Mouse (Mus musculus): Measurements from ENCODE around the gene Nipal4. TPM values are rescaled to one million over a fixed set of nuclear protein-coding genes. Genes with fewer than 3 reads are reported as not detected.

Nipal4 gene
- 1.4 and 1.7 TPM in 2 replicates for polyA plus RNA-seq (2015; fragmentation: Nextera tagmentation; extraction: Ambion mirVana)

DNA sequence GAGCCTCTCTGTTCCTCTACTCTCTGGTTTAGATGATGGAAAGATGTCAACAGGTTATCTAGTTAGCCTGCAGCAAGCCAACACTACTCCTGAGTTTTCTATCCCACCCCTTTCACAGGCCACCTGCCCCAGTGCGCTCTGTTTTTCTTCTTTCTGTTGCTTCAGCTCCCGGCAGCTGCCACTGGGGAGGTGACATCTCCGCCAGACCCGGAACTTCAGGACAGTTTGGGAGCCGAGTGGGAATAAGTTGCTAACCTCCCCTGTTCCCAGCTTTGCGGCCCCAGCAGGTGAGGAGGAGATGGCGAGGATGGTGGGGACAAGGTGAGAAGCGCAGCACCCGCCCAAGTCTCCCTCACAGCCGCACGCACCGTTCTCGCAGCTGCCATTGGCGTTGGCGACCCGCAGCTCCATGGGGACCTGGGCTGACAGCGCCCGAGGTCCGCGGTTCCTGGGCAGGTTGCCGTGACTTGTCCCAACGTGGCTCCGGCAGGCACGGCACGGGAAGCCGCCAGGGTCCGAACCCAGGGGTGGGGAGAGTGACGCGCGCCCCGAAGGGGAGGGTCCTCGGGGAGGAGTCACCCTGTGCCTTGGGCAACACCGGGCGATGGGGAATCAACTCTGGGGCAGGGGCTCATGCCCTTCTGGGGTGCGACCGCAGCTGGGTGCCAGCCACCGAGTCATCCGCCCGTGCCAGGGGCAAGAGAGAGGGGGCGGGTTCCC, at the start of gene Nipal4:
Gene Nipal4 (minus strand): TSS at position 643 of the 720 bp plus-strand sequence.
- peaks cover 36% of the 10 kb centered on the region for H3K27me3 ChIP-seq
- 1% methylated on average over 40 of the region's 40 CpGs for WGBS
- H3K27ac ChIP-seq = no peak within 1 kb of the TSS
- H3K36me3 ChIP-seq = no peaks in the 10 kb centered on the region
- peak within 1 kb of the TSS; percentile 65 for H3K9ac ChIP-seq
- H3K4me1 ChIP-seq = peaks cover 17% of the 10 kb centered on the region
- H3K4me2 ChIP-seq (replicated peaks) = peak within 1 kb of the TSS; percentile 96
- H3K4me3 ChIP-seq = peak within 1 kb of the TSS; percentile 56
- ATAC-seq (ENCODE audit: low FRiP score, low read depth) = peak; percentile 40; the same call in 1 of the 2 replicates
- no peaks in the 10 kb centered on the region for H3K9me3 ChIP-seq

DNA sequence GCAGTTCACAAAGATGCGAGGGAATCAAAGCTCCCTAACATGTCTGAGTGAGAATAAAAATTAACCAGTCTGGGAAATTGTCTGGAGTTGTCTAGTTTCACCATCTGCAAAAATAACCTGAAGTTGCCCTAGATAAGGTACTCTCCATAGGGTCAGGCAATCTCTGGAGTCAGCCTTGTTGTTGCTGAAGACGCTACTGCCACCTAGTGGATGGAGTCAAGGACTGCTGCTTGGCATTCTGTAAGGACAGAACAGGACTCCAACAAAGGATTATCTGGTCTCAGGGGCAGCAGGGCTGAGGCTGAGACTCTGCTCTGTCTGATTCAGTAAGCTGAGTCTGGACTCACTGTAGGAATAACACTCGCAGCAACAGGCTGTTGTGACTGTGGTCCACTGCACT, 49.0 kb upstream of the Nipal4 start:
- Histone ChIP-seq H3K9ac (no peak overlapping the region), H3K4me3 (no peak overlapping the region), H3K9me3 (no peaks in the 10 kb centered on the region), H3K4me1 (peaks cover 36% of the 10 kb centered on the region), H3K27ac (peak overlapping the region; percentile 86; the same call in 1 of the 2 replicates), H3K27me3 (no peaks in the 10 kb centered on the region), H3K4me2 (replicated peaks) (peak overlapping the region; percentile 10; the same call in 1 of the 2 replicates), H3K36me3 (peaks cover 5% of the 10 kb centered on the region; the same call in 1 of the 2 replicates)
- peak; percentile 51 for ATAC-seq (ENCODE audit: low FRiP score, low read depth)
- 13% methylated on average over 3 of the region's 3 CpGs for WGBS

DNA sequence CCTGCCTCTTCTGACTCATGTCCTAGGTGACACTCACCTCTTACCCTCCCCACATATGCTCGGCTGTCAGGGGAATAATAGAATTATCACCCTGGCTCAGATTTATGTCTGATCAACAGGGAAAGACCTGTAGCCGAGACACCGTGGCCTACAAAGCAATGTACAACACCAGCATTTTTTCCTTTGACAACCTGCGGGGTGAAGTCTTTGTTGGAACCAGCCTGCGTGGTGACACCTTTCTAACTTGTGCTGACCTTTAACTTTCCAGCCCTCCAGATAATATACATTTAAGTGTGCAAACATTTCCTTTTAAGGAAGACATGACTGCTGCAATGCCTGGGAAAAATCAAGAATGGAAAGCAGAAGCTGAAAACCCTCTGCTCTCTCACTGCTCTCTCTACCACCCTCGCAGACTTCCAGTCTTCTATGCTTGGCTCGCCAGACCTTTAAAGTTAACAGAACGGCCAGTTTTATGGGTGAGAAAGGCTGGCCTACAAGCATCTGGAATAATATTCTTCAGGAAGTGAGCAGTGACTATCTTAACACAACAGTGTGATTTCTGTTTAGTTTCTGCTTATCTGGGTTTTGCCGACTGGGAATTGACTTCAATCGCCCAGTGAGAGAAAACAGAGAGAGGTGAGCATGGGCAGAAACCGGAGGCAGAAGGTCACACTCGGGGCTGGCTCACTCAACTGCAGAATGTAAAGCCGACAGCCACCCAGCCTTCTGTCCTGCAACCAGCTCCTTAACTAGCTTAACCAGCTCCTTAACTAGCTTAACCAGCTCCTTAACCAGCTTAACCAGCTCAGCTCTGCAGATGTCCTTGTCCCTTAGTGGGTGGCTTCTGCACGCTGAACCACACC, 48.3 kb upstream of the Nipal4 start:
- H3K4me3 ChIP-seq = no peak overlapping the region
- H3K4me2 ChIP-seq (replicated peaks) = peak overlapping the region; percentile 10; the same call in 1 of the 2 replicates
- no peaks in the 10 kb centered on the region for H3K9me3 ChIP-seq
- peak overlapping the region; percentile 86 for H3K27ac ChIP-seq
- WGBS = 23% methylated on average over 14 of the region's 14 CpGs
- H3K4me1 ChIP-seq = peaks cover 33% of the 10 kb centered on the region
- no peak; the same call in 1 of the 2 replicates for ATAC-seq (ENCODE audit: low FRiP score, low read depth)
- H3K27me3 ChIP-seq = no peaks in the 10 kb centered on the region
- H3K9ac ChIP-seq = peak overlapping the region; percentile 43; the same call in 1 of the 2 replicates
- 0 out of 2 replicates have a peak, but pooled peaks cover 5% of the 10 kb centered on the region for H3K36me3 ChIP-seq

DNA sequence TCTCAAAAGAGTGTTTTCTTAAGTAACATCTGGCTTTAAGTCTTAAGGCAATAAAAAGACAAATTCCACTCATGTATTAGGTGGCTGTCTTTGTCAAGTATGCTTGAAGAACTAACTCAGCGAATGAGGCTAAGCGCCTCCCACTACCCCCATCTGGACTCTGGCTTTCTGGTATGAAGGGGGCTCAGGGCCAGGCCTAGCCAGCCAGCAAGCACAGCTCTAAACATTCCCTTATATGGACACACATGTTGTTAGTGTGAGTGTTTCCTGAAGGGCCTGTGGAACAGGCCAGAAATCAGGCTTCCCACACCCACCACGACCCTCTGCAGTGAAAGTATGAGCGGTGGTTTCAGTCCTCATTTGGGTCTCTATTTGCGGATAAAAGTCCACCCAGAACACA, 47.5 kb upstream of the Nipal4 start:
- WGBS = 23% methylated on average over 5 of the region's 5 CpGs
- Histone ChIP-seq H3K9ac (no peak overlapping the region), H3K4me2 (replicated peaks) (no peak overlapping the region)

DNA sequence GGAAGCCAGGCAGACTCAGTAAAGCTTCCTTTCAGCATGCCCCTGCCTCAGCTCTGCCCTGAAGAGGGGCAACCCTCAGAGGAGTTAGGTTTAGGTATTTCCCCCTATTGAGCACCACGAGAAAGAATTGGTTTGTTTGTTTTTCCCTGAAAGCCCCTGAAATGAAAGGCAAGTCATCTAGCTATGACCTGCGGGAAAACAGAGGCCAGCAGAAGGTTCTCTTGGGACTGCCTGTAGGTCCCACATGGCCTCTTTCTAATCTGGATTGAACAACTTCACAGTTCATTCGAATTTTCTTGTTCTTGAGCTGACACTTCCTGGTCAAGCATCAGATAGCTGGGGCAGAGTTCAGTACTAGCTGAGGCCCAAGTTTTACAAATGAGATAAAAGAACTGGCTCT, 45.5 kb upstream of the Nipal4 start:
- no peaks in the 10 kb centered on the region for H3K9me3 ChIP-seq
- 35% methylated on average over 3 of the region's 3 CpGs for WGBS
- peaks cover 33% of the 10 kb centered on the region for H3K4me1 ChIP-seq
- no peak overlapping the region for H3K9ac ChIP-seq
- H3K4me3 ChIP-seq = no peak overlapping the region
- H3K27me3 ChIP-seq = no peaks in the 10 kb centered on the region
- H3K36me3 ChIP-seq = peaks cover 10% of the 10 kb centered on the region; the same call in 1 of the 2 replicates
- H3K27ac ChIP-seq = no peak overlapping the region
- no peak for ATAC-seq (ENCODE audit: low FRiP score, low read depth)
- H3K4me2 ChIP-seq (replicated peaks) = no peak overlapping the region

More for the DNA sequence above, 47.5 kb upstream of the Nipal4 start:
- Histone ChIP-seq H3K27ac (peak overlapping the region; percentile 86), H3K27me3 (no peaks in the 10 kb centered on the region), H3K4me3 (no peak overlapping the region), H3K4me1 (peaks cover 33% of the 10 kb centered on the region), H3K36me3 (0 out of 2 replicates have a peak, but pooled peaks cover 5% of the 10 kb centered on the region), H3K9me3 (no peaks in the 10 kb centered on the region)
- ATAC-seq (ENCODE audit: low FRiP score, low read depth) = peak; percentile 91

DNA sequence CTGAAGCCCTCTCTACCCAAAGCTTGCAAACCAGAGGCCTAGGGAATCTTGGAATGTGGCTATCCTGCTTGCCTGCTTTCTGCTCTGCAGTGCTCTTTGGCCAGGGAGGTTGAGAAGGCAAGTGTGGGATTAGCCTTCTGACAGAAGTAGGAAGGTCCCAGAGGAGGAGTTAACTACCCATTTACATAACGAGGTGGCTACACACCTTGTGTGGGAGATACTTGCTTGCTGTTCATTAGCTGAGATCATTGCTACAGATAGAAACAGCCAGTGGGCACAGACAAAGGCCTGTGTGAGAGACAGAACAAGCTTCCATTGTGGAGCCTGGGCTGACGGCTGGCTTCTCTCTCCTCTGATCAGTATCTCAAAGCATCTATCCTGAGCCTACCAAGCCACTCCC, 43.6 kb upstream of the Nipal4 start:
- Histone ChIP-seq H3K27ac (no peak overlapping the region), H3K9ac (no peak overlapping the region), H3K4me1 (peaks cover 30% of the 10 kb centered on the region), H3K9me3 (no peaks in the 10 kb centered on the region), H3K27me3 (no peaks in the 10 kb centered on the region), H3K4me3 (no peak overlapping the region), H3K36me3 (peaks cover 11% of the 10 kb centered on the region), H3K4me2 (replicated peaks) (no peak overlapping the region)
- ATAC-seq (ENCODE audit: low FRiP score, low read depth) = no peak
- 57% methylated on average over 2 of the region's 2 CpGs for WGBS

DNA sequence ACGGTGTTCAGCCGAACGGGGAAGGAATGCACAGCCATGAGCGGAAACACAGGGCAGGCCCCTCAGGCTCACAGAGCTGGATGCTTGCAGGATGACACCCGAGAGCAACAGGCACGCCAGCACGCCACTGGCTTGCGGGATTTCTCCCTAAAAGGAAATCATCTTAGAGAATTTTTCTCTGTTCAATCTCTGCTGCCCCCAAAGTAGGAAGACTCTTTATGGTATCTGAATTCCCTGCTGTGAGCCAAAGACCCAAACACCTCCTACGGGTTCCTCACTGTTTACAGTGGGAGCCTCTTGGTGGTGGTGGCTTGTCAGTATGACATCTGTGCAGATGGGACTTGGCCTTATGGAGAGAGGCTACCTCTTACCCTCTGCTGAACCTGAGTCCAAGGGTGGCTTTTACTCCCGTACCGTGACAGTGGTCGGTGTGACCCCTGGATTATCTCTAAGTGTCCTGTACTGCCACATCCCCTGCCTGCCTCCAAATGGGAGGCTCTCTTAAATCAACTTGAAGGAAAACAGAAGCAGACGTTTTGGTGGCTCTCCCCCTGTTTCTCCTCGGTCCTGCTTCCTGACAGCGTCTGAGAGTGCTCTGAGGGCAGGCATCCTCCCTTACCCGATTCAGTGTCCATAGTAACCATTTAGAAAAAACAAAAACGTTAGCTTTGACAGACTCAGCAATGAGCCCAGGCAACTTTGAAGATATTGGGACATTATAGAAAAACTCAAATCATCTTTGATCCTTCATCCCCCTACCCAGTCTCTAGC, 39.5 kb upstream of the Nipal4 start:
- H3K4me3 ChIP-seq = no peak overlapping the region
- H3K36me3 ChIP-seq = peaks cover 11% of the 10 kb centered on the region
- peaks cover 8% of the 10 kb centered on the region for H3K4me1 ChIP-seq
- no peaks in the 10 kb centered on the region for H3K27me3 ChIP-seq
- no peak overlapping the region for H3K9ac ChIP-seq
- H3K27ac ChIP-seq = no peak overlapping the region
- no peak overlapping the region for H3K4me2 ChIP-seq (replicated peaks)
- WGBS = 40% methylated on average over 17 of the region's 17 CpGs
- no peaks in the 10 kb centered on the region for H3K9me3 ChIP-seq
- ATAC-seq (ENCODE audit: low FRiP score, low read depth) = no peak

DNA sequence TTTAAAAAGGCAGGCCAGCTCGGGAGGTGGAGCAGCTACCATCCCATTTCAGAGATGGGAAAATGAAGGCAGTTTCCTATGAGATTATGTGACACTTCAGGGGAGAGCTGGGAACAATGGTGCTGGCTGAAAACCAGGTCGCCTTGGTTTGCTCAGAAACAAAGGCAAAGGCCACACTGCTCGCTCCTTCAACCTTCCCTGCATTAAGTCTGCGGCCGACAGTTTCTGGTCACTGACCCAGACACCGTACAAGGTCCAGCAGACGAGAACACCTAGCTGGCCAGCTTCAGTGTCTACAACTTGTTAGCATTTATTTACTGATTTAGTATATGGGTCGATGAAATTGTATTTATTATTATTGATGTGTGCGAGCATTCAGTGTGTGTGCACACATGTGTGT, 38.5 kb upstream of the Nipal4 start:
- Histone ChIP-seq H3K27ac (no peak overlapping the region), H3K27me3 (no peaks in the 10 kb centered on the region), H3K4me1 (peaks cover 8% of the 10 kb centered on the region), H3K36me3 (peaks cover 16% of the 10 kb centered on the region), H3K9me3 (no peaks in the 10 kb centered on the region), H3K4me3 (no peak overlapping the region), H3K9ac (no peak overlapping the region), H3K4me2 (replicated peaks) (no peak overlapping the region)
- WGBS = 90% methylated on average over 9 of the region's 9 CpGs
- ATAC-seq (ENCODE audit: low FRiP score, low read depth) = no peak

DNA sequence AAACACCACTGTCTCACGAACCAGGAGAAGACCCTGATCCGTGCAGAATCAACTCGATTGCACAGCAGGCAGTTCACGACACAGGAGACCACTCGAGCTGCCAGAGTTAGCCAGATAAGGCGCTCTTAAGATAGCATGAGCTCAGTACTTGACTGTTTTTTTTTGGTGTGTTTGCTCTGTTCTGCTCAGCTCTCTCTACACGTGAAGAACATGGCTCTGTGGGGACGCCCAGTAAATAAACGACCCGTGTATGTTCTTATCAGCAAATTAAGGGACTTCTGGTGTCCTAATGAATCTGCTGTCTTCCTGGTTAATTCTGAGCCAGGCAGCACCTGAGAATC, 36.2 kb upstream of the Nipal4 start:
- H3K27ac ChIP-seq = no peak overlapping the region
- peaks cover 32% of the 10 kb centered on the region for H3K36me3 ChIP-seq
- no peak for ATAC-seq (ENCODE audit: low FRiP score, low read depth)
- WGBS = 56% methylated on average over 10 of the region's 10 CpGs
- no peak overlapping the region for H3K9ac ChIP-seq
- no peaks in the 10 kb centered on the region for H3K27me3 ChIP-seq
- H3K4me2 ChIP-seq (replicated peaks) = no peak overlapping the region
- no peaks in the 10 kb centered on the region for H3K9me3 ChIP-seq
- peaks cover 8% of the 10 kb centered on the region for H3K4me1 ChIP-seq
- H3K4me3 ChIP-seq = no peak overlapping the region

DNA sequence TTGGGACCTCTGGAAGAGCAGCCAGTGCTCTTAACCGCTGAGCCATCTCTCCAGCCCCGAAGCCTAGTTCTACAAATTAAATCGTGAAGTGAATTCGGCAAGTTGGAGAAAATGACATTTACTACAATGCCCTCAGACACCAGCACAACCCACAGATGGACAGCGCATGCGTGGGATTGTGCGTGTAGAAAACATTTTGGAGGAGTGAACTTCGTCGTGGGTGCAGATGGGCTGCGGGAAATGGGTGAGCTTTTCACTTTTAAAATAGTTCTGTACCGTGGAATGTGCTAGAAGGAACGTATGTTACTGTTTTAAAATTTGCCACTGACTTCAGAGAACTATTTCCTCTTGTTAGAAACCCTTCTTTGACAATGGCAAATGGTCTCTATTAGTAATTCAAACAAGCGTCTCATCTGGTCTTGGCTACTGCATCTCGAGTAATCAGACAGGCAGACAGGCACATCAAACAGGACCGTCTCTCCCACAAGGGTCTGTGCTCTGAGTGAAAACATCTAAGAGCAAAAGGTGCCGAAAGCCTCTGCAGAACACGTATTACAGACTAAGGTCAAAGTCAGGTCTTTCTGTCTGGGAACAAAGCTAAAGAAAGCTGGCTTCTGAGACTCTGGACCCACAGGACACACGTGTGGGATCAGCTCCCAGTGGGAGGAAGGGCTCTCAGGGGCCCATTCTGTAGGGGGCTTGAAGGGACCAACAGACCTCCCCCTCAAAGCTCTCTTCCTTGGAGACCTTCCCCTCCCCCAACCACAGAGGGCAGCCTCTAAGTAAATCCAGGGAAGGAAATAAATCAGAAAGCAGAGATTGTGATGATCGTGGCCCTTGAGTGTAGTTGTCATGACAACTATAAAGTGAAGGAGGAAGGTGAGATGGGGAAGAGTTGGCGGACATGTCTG, 35.6 kb upstream of the Nipal4 start:
- H3K4me3 ChIP-seq = no peak overlapping the region
- H3K36me3 ChIP-seq = peaks cover 30% of the 10 kb centered on the region
- no peaks in the 10 kb centered on the region for H3K9me3 ChIP-seq
- no peak for ATAC-seq (ENCODE audit: low FRiP score, low read depth)
- peaks cover 8% of the 10 kb centered on the region for H3K4me1 ChIP-seq
- 50% methylated on average over 20 of the region's 20 CpGs for WGBS
- H3K4me2 ChIP-seq (replicated peaks) = no peak overlapping the region
- H3K27ac ChIP-seq = no peak overlapping the region
- no peak overlapping the region for H3K9ac ChIP-seq
- H3K27me3 ChIP-seq = no peaks in the 10 kb centered on the region

DNA sequence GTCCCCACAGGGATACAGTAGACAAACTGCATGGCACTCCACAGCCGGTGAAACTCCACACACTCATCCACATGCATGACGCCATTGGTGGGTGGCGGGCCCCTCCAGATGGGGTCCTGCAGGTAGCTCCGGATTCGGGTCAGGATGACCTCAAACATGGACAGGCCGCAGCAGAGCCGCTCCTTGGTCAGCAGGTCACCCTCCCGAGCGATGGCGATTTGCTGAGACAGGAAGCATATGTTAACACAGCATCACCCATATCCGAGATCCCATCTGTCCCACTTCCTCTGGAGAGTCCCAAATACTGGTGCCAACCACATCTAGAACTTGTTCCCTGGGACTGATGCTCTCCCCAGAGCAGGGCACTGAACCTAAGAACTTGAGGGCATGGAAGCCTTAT, 34.4 kb upstream of the Nipal4 start:
- ATAC-seq (ENCODE audit: low FRiP score, low read depth) = no peak
- Histone ChIP-seq H3K4me3 (no peak overlapping the region), H3K4me1 (peaks cover 8% of the 10 kb centered on the region), H3K9me3 (no peaks in the 10 kb centered on the region), H3K36me3 (peaks cover 31% of the 10 kb centered on the region), H3K27ac (no peak overlapping the region), H3K4me2 (replicated peaks) (no peak overlapping the region), H3K27me3 (no peaks in the 10 kb centered on the region), H3K9ac (no peak overlapping the region)
- WGBS = 82% methylated on average over 11 of the region's 11 CpGs

Measured in limb, embryonic 13.5 days (tissue).